Mouse (Mus musculus) MEL (cell line): ENCODE measurements around the gene Fam169b.

Experiments used
- CHD2 ChIP-seq: IDR thresholded peaks from 2 replicates; pipeline ENCODE4 v1.6.1; 2011; ENCODE audit warnings: low read length, improper control_type of control experiment
- CTCF ChIP-seq, 3 experiments: IDR thresholded peaks in 2 of 3; conservative IDR thresholded peaks in 1 of 3; 2 replicates each; pipeline ENCODE4 v1.5.1; 2011 to 2012; ENCODE audit warnings: low read length in 3 of 3, low read depth in 2 of 3, mild to moderate bottlenecking in 2 of 3, improper control_type of control experiment in 1 of 3, inconsistent platforms in 1 of 3, mixed read lengths in 1 of 3, moderate library complexity in 1 of 3; ENCODE audit not compliant: control insufficient read depth in 1 of 3, insufficient read depth in 1 of 3, poor library complexity in 1 of 3, severe bottlenecking in 1 of 3
- E2F4 ChIP-seq: IDR thresholded peaks from 2 replicates; pipeline ENCODE4 v1.6.1; 2011; ENCODE audit warnings: low read depth, low read length, improper control_type of control experiment, borderline replicate concordance
- EP300 ChIP-seq, 2 experiments: IDR thresholded peaks; 2 replicates each; pipeline ENCODE4 v1.6.1; 2011; ENCODE audit warnings: improper control_type of control experiment in 2 of 2, low read length in 2 of 2, low read depth in 1 of 2, mild to moderate bottlenecking in 1 of 2
- GABPA ChIP-seq: IDR thresholded peaks from 2 replicates; pipeline ENCODE4 v1.6.1; 2012; ENCODE audit warnings: low read depth, mild to moderate bottlenecking, inconsistent platforms, low read length, improper control_type of control experiment, moderate library complexity
- GATA1 ChIP-seq: IDR thresholded peaks from 2 replicates; pipeline ENCODE4 v1.6.1; 2011; ENCODE audit warnings: low read depth, low read length, improper control_type of control experiment
- HCFC1 ChIP-seq: IDR thresholded peaks from 2 replicates; pipeline ENCODE4 v1.6.1; 2012; ENCODE audit warnings: low read depth, mild to moderate bottlenecking, inconsistent platforms, low read length, improper control_type of control experiment, moderate library complexity
- MXI1 ChIP-seq: IDR thresholded peaks from 2 replicates; pipeline ENCODE4 v1.6.1; 2011; ENCODE audit warnings: mild to moderate bottlenecking, low read depth, low read length, improper control_type of control experiment
- MYC ChIP-seq: IDR thresholded peaks from 2 replicates; pipeline ENCODE4 v1.6.1; 2011; ENCODE audit warnings: low read depth, mild to moderate bottlenecking, low read length, improper control_type of control experiment, moderate library complexity
- SIN3A ChIP-seq: IDR thresholded peaks from 2 replicates; pipeline ENCODE4 v1.6.1; 2012; ENCODE audit warnings: low read length, improper control_type of control experiment, inconsistent platforms
- TCF12 ChIP-seq: IDR thresholded peaks from 2 replicates; pipeline ENCODE4 v1.6.1; 2014; ENCODE audit warnings: low read depth, mild to moderate bottlenecking, inconsistent platforms, low read length, improper control_type of control experiment, moderate library complexity

DNA sequence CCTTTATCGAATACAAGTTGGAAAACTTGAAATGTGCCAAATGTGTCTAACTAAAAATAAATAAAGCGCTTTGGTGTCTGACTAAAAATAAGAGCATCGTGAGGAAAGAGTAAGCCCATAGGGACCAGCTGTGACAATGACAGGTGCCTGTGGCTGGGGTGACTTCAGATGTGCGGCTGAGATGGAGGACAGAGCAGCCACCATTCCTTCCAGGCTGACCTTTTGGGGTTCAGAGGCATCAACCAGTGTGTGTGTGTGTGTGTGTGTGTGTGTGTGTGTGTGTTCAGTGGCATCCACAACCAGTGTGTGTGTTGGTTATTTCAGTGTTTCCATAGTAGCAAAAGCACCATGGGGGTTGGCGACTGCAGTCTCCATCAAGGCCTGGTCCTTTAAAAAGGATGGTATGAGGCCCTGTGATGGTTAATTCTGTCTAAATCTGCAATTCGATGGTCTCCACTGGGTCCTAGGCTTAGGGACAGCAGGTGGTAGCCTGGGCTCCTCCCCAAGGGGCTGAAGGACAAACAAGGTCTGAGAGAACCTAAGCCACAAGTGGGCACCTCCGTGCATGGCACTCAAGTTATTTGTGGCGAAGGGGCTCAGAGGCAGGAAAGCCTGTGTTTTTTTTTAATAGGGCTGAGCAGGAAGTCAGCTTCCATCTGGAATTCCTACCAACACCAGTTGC lies 10.2 kb upstream of the Fam169b start:
- TF ChIP-seq E2F4 (no peak), SIN3A (no peak), CTCF (IDR thresholded peaks at IDR 0.05 in 2 of 3, conservative IDR thresholded peaks at IDR 0.05 in 1 of 3; ENCODE audit: control insufficient read depth in 1 of 3, insufficient read depth in 1 of 3, low read depth in 2 of 3, low read length in 3 of 3, poor library complexity in 1 of 3, severe bottlenecking in 1 of 3) (no peak), HCFC1 (no peak), CHD2 (no peak), MYC (no peak), GABPA (no peak), GATA1 (no peak), EP300 (IDR thresholded peaks at IDR 0.05; ENCODE audit: low read depth in 1 of 2, low read length in 2 of 2) (no peak), TCF12 (no peak), MXI1 (no peak)
